Mouse (Mus musculus) left cerebral cortex, postnatal 10 days (tissue): Measurements from ENCODE around the gene Cltb. TPM values are rescaled to one million over a fixed set of nuclear protein-coding genes. Genes with fewer than 3 reads are reported as not detected.

Source experiments
- DNase-seq, 2 experiments: peaks; one replicate each; pipeline ENCODE4 v3.0.0; 2021 to 2022; ENCODE audit warnings: low spot score in 2 of 2, mixed read lengths in 1 of 2; ENCODE audit errors: extremely low spot score in 1 of 2
- intact Hi-C: fragments of 180-260 bp; cut with DNase I; formaldehyde crosslinking; loops from one replicate; pipeline ENCODE4 v1.15.1; 2025
- microRNA-seq: library from miRNA; unstranded; fragments of <30 nt; microRNA quantifications from one replicate; pipeline ENCODE4 v1.2.0, GENCODE M21; 2022
- total RNA-seq, 2 experiments: library from RNA; stranded (reverse); gene quantifications; 2 replicates each; pipeline ENCODE4 v1.2.3; 2021

The Cltb gene
- total RNA-seq, 2 experiments from 2014 or later = 325 to 333 TPM

- intact Hi-C loops = no loop called here
- DNase-seq = no peak
Measured at GRCm38 (mm10) chr13:54568380-54568779, 42.8 kb downstream of the Cltb start.

- DNase-seq = peak; percentile 49 to 76
- intact Hi-C loops = no loop called here
Measured at GRCm38 (mm10) chr13:54565594-54566345, 45.4 kb downstream of the Cltb start.

- DNase-seq = peak; percentile 91 to 96
- intact Hi-C loops = no loop called here
Measured at GRCm38 (mm10) chr13:54565201-54565581, 46.0 kb downstream of the Cltb start, which contains the start of gene 4833439L19Rik. Gene 4833439L19Rik (minus strand): TSS chr13:54565435.

GRCm38 (mm10) chr13:54564232-54565200 lies 46.6 kb downstream of the Cltb start:
- intact Hi-C loops = loop anchor here (5.0 kb wide), 1 partner anchor 97 kb away; the partner anchor contains the start of gene Thoc3
- no peak for DNase-seq

GRCm38 (mm10) chr13:54562562-54562961 lies 48.6 kb downstream of the Cltb start:
- intact Hi-C loops = loop anchor here (5.0 kb wide), 1 partner anchor 95 kb away; the partner anchor contains the start of gene Thoc3

GRCm38 (mm10) chr13:54560608-54561007 lies 50.5 kb downstream of the Cltb start:
- intact Hi-C loops = loop anchor here (5.0 kb wide), 1 partner anchor 93 kb away; the partner anchor contains the start of gene Thoc3
- DNase-seq = no peak

More at GRCm38 (mm10) chr13:54562562-54562961, 48.6 kb downstream of the Cltb start:
- DNase-seq = no peak

- DNase-seq = no peak
- intact Hi-C loops = loop anchor here (5.0 kb wide), 1 partner anchor 92 kb away; the partner anchor contains the start of gene Thoc3
Measured at GRCm38 (mm10) chr13:54559656-54560055, 51.5 kb downstream of the Cltb start.

- DNase-seq = no peak
- intact Hi-C loops = no loop called here
Measured at GRCm38 (mm10) chr13:54557652-54558051, 53.5 kb downstream of the Cltb start.

- no peak for DNase-seq
- intact Hi-C loops = no loop called here
Measured at GRCm38 (mm10) chr13:54556796-54557195, 54.3 kb downstream of the Cltb start.

- intact Hi-C loops = no loop called here
- DNase-seq = no peak
Measured at GRCm38 (mm10) chr13:54556176-54556575, 55.0 kb downstream of the Cltb start.

- no peak for DNase-seq
- intact Hi-C loops = no loop called here
Measured at GRCm38 (mm10) chr13:54548036-54548435, 63.1 kb downstream of the Cltb start.

Small RNAs within 50 kb of the gene (microRNA-seq; reads per million reads assigned to microRNA genes)
- gene Gm24195 = not detected

Other genes with a start within 250 kb of the Cltb start
- gene Cplx2, start 240.0 kb downstream of the Cltb start, total RNA-seq = 100 to 1,000 TPM; 641 to 656 TPM
- gene Thoc3, start 142.5 kb downstream of the Cltb start, total RNA-seq = 10 to 100 TPM; 41.3 to 41.4 TPM
- gene Simc1, start 107.6 kb downstream of the Cltb start, total RNA-seq = 10 to 100 TPM; 17.4 to 19.9 TPM
- 100 to 1,000 TPM; 137 to 152 TPM for gene 4833439L19Rik, start 45.9 kb downstream of the Cltb start, total RNA-seq
- gene Arl10, start 36.3 kb downstream of the Cltb start, total RNA-seq = 10 to 100 TPM; 37.0 to 39.9 TPM
- gene Nop16, start 21.3 kb downstream of the Cltb start, total RNA-seq = 10 to 100 TPM; 32.1 to 34.8 TPM
- gene Higd2a, start 21.1 kb downstream of the Cltb start, total RNA-seq = 100 to 1,000 TPM; 156 to 168 TPM
- 10 to 100 TPM; 49.5 to 57.1 TPM for gene Faf2, start 10.4 kb upstream of the Cltb start, total RNA-seq
- gene Rnf44, start 82.6 kb upstream of the Cltb start, total RNA-seq = 100 to 1,000 TPM in 1 of 2 experiments, 10 to 100 TPM in 1; 97.4 to 102 TPM
- under 1 TPM; 0.34 to 0.51 TPM for gene Cdhr2, start 90.1 kb upstream of the Cltb start, total RNA-seq
- gene Gprin1, start 138.5 kb upstream of the Cltb start, total RNA-seq = 100 to 1,000 TPM; 213 to 226 TPM
- 100 to 1,000 TPM; 739 to 802 TPM for gene Sncb, start 155.3 kb upstream of the Cltb start, total RNA-seq
- gene Eif4e1b, start 172.7 kb upstream of the Cltb start, total RNA-seq = under 1 TPM in 1 of 2 experiments, not detected in 1; 0.17 TPM
- gene Tspan17, start 178.0 kb upstream of the Cltb start, total RNA-seq = 10 to 100 TPM; 64.3 to 69.0 TPM